Mouse (Mus musculus) brain, embryonic 14.5 days (tissue): ENCODE measurements around the gene Rad51b. TPM values are rescaled to one million over a fixed set of nuclear protein-coding genes. Genes with fewer than 3 reads are reported as not detected.

Experiments
- DNase-seq: peaks from one replicate; pipeline ENCODE4 v3.0.0-alpha.2; 2011; ENCODE audit warnings: low read depth
- CTCF ChIP-seq: fragments of 200-500 bp; IDR thresholded peaks from 2 replicates; pipeline ENCODE4 v1.5.1; 2012; ENCODE audit warnings: inconsistent platforms, mild to moderate bottlenecking, moderate library complexity, borderline replicate concordance; ENCODE audit not compliant: insufficient read depth, insufficient read length; ENCODE audit errors: extremely low read depth
- POLR2A ChIP-seq: fragments of 200-500 bp; IDR thresholded peaks from 2 replicates; pipeline ENCODE4 v1.6.1; 2012; ENCODE audit warnings: mild to moderate bottlenecking, inconsistent platforms, borderline replicate concordance; ENCODE audit not compliant: poor library complexity, insufficient read depth, insufficient read length, severe bottlenecking; ENCODE audit errors: extremely low read depth
- polyA plus RNA-seq: library from polyadenylated mRNA; depleted of rRNA; stranded (reverse); fragments of >200 nt; gene quantifications from 2 replicates; pipeline ENCODE4 v1.2.3, GENCODE M21; 2012

Gene Rad51b
- polyA plus RNA-seq, 1 experiment: 1.1 TPM

GRCm38 (mm10) chr12:79452882-79453281 is 155.8 kb downstream of the Rad51b start:
- TF ChIP-seq POLR2A (no peak), CTCF (no peak)
- DNase-seq: no peak

- TF ChIP-seq CTCF: no peak
- no peak for TF ChIP-seq POLR2A
- no peak for DNase-seq
Measured at GRCm38 (mm10) chr12:79454017-79454416, 156.9 kb downstream of the Rad51b start.

- peak; percentile 84 for DNase-seq
- TF ChIP-seq CTCF (no peak), POLR2A (no peak)
Measured at GRCm38 (mm10) chr12:79455061-79455847, 158.2 kb downstream of the Rad51b start.

- TF ChIP-seq CTCF (no peak), POLR2A (no peak)
Measured at GRCm38 (mm10) chr12:79455848-79456164, 158.7 kb downstream of the Rad51b start.

GRCm38 (mm10) chr12:79456251-79456650 is 159.2 kb downstream of the Rad51b start:
- TF ChIP-seq POLR2A: no peak
- TF ChIP-seq CTCF: no peak
- DNase-seq: no peak

More at GRCm38 (mm10) chr12:79455848-79456164, 158.7 kb downstream of the Rad51b start:
- peak; percentile 85 for DNase-seq

- DNase-seq: no peak
- no peak for TF ChIP-seq POLR2A
- TF ChIP-seq CTCF: no peak
Measured at GRCm38 (mm10) chr12:79463371-79463770, 166.3 kb downstream of the Rad51b start.

GRCm38 (mm10) chr12:79470113-79470512 is 173.0 kb downstream of the Rad51b start:
- DNase-seq: no peak
- no peak for TF ChIP-seq CTCF
- no peak for TF ChIP-seq POLR2A

GRCm38 (mm10) chr12:79471868-79472267 is 174.8 kb downstream of the Rad51b start:
- DNase-seq: no peak
- TF ChIP-seq CTCF: no peak
- TF ChIP-seq POLR2A: no peak

- TF ChIP-seq CTCF: no peak
- no peak for TF ChIP-seq POLR2A
- DNase-seq: peak; percentile 32
Measured at GRCm38 (mm10) chr12:79476413-79477046, 179.4 kb downstream of the Rad51b start.

- TF ChIP-seq CTCF (no peak), POLR2A (no peak)
- DNase-seq: no peak
Measured at GRCm38 (mm10) chr12:79478816-79479215, 181.7 kb downstream of the Rad51b start.

- DNase-seq: no peak
- TF ChIP-seq POLR2A (no peak), CTCF (no peak)
Measured at GRCm38 (mm10) chr12:79485501-79485900, 188.4 kb downstream of the Rad51b start.
